Mouse (Mus musculus): ENCODE data around the gene Cd9. TPM values are rescaled to one million over a fixed set of nuclear protein-coding genes. Genes with fewer than 3 reads are reported as not detected.

Gene Cd9
- 10 to 100 TPM; 28.4 to 33.7 TPM for total RNA-seq (2021)
- long read RNA-seq, experiment 1, transcript Cd9-201 (8 exons, 1,228 nt) = major isoform, 52 of 55 reads
- long read RNA-seq, experiment 1, partial matches to known transcripts = 3 of 55 reads
- long read RNA-seq, experiment 1, other reads (novel, unspliced or antisense) = 0 of 55 reads
- long read RNA-seq, experiment 2, transcript Cd9-201 (8 exons, 1,228 nt) = major isoform, 63 of 67 reads
- long read RNA-seq, experiment 2, partial matches to known transcripts = 4 of 67 reads
- long read RNA-seq, experiment 2, other reads (novel, unspliced or antisense) = 0 of 67 reads

DNA sequence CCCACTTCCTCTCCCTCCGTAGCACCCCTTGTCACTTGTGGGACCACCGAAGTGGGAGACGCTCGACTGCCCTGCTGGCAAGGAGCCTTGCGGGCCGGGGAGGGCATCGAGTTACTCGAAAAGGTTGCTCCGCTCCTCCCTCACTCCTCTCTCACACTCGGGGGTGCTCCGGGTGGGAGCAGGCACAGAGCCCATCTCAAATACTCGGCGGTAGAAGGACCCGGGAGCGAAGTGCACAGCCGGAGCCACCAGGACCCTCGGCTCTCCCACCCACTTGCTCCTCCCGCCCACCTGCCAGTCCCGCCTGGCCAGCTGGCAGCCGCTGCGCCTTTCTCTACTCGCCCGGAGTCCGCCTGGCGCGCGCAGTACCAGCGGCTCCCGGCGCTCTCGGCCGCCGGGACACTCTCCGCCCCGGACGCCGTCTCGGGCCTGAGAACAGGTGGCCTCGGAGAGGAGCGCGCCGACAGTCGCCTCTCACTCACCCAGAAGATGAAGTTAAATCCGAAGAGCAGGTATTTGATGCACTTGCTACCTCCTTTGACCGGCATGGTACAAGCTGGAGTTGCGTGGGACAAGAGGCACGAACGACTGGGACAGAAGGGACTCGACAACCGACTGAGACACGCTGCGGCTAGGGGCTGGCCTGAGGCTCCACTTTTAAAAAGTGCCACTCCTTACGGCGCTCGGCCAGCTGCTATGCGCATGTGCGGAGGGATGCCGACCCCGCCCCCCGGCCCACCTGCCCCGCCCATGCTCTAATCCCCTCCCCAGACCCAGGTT, at the start of gene Cd9:
TSS of gene Cd9 (minus strand) at position 700 of the 780 bp plus-strand sequence.
- peak; percentile 71 for DNase-seq

DNA sequence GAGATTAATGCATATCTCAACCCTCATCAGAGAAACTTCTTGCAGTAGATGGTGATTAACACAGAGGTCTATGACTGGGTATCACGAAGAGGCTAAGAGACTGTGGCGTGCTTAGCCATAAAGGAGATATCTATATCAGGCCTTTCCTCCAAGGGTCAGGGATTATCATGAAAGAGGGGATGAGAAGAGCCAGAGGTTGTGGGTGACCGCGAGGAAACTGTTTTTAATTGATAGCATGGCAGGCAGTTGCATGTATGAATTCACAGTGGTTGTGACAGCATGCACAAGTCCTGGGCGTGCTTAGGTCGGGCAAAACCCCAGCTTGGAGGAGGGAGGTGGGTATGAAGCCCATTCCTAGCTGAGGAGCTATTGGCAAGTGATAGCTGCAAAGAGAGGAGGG, 46.7 kb upstream of the Cd9 start:
- DNase-seq = no peak

DNA sequence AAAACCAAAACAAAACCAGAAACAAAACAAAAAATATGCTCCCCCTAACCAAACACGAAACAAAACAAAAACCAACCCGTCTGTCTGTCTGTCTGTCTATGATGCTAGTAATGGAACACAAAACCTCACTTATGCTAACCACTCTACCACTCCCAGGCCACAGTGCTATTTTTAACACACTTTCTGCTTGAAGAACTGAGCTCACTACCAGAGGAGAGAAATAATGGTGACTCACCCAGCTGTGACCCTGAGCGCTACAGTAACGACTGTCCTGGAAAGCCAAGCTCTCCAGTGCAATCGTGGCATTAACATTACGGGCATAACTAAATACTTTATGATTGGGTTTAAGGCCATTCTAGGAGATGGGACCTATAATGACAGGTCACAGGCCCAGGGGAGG, 46.2 kb upstream of the Cd9 start:
- DNase-seq = no peak

DNA sequence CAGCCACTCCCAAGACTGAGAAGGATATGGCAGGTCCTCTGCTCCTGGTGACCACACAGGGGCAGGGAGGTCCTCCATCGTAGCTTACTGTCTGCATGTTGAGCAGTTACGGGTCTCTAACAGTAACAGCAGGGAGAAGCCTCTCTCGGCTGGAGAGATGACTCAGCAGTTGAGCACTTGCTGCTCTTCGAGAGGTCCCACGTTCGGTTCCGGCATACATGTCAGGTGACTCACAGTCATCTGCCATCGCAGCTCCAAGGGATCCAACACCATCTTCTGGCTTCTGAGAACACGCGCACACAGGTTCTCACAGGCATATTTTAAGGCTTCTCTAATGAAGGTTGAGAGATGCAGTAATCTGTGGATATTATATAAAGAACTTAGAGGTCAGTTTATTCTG, 45.6 kb upstream of the Cd9 start:
- no peak for DNase-seq

DNA sequence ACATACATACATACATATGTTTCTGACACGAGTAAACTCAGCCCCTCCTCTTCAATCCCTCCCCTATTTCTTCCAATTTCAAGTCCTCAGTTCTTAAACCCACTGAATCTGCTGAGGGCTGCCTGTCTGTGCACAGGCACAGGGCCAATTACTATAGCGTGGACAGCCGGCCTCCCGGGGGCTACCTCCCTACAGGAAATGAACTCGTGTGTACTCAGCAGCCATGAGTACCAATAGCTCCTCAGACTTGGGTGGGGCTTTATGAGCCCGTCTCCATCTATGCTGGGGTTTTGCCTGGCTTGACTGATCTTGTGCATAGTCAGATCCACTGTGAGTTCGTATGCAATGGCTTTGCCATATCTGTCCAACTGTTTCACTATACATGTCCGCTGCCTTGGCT, 44.8 kb upstream of the Cd9 start:
- no peak for DNase-seq

DNA sequence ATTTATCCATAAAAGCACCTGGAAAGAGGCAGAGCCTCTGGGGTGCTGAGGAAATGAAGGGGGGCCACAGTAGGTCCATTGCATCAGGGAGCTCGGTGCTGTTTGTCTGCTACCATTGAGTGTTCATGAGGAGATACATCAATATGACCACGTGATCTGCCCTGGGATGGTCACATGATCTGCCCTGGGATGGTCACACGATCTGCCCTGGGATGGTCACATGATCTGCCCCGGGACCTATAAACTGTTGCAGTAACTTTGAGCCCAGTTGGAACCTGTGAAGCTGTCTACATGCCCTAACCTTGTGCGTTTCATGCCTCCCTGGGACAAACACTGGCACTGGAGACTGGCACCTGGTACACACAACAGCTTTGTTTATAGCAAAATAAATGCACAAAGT, 43.9 kb upstream of the Cd9 start:
- no peak for DNase-seq

DNA sequence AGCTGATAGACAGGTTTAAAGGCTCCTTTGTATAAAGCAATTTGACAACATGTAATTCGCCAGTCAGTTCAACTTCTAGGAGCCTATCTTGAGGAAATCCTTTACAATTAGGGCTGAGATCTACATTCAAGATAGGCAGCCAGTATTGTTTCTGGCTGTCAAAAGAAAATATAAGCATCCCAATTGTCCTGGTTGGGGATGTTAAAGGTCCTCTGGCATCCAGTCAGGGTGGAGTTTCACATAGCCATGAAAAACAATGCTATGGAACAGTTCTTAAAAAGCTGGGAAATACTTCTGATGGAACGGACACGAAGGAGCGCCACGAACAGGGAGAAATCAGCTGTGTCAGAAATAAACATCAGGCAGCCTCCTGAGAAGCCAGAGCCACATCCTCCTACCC, 40.4 kb upstream of the Cd9 start:
- no peak for DNase-seq

DNA sequence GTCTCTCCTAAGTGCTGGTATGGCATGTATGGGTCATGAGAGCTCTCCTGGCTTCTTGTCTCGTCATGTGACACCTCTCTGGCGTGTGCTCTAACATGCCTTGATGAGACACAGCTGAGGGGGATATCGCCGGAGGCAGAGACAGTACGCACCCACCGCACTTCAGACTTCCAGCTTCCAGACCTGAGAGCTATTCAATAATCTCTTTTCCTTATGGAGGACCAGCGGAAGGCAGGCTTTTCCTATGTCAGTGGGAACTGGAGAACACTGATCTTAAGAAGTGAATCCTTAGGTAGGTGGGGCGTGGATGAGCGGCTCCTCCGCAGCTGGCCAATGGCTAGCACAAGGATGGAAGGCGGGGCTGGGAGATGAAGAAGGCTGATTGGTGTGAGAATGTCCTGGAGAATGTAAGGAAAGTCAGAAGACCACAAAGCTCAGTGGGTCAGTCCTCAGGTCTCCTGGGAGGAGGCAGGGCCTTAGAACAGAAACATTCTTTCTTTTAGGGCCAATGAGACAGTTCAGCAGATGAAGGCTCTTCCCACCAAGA, 38.6 kb upstream of the Cd9 start:
- DNase-seq = no peak

DNA sequence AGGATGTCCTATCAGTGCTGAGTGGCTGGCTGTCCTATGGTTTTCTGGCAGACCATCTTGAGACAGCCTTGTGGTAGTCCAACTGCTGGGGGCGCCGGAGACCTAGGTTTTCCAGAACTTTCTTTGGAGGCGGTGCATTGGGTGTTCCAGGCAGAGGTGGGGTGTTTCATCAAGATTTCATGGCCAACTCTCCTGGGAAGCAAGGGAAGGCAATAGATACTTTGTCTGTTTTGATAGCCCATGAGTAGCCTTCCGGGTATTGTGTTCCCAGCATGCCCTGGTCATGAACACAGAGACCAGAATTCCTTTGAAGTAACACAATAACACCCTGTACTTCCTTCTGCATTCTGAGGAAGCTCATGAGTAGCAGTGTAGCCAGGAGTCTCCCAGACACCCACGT, 34.9 kb upstream of the Cd9 start:
- peak; percentile 36 for DNase-seq

DNA sequence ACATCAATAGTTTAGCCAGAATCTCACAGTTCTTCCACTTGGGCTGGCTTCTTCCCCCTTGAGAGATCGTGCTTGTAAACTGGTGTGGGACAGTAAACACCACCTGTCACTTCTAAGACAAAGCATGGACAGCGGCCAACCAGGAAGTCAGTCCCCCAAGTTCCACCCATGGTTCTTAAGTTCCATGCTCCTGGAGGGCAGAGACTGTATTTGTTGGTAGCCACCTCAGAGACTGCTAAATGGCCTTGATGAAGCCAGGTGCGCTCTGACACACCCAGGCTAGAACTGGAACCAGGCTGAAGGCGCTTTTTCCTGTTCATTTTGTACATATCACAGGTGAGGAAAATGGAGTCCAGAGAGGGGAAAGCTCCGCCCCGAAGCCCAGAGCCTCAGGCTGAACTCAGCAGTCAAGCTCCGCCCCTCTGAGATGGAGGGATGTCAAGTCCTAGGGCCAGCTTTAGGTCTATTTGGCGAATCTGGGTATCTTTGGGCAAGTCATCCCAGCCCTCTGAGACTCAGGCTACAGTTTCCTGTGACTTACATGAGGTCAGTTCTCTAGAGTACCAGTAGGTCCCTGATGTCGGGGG, 34.1 kb upstream of the Cd9 start:
- DNase-seq = no peak

DNA sequence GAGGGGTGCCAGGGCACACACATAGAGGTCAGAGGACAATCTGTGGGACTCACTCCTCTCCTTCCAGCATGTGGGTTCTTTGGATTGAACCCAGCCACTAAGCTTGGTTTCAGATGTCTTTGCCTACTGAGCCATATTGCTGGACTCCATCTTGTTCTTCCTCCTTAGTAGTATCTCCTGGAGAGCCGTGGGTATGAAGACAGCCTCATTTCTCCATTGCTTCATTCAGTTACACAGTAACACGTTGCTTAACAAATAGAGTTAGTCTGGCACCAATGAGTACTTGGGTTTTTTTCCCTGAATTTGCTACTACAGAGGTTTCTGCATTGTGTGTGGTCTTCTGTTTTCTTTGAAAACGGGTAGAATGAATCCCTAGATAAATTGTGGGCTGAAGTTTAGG, 31.5 kb upstream of the Cd9 start:
- no peak for DNase-seq

DNA sequence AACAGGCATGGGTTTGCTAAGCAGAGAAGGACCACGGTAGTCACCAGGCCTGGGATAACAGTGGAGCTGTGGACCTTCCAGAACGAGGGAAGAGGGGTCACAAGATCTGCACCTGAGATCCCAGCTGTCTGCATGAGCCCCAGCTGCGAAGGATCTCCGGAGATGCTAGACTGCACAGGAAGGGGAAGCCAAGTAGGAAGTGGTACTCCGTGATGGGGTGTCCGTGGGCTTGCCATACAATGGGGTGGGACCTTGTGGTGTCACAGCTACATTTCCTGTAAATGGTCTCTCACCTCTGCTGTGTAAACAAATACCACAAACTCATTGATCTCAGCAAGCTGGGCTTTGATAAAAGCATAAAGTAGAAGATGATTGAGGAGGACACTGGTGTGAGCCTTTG, 29.4 kb upstream of the Cd9 start:
- DNase-seq = no peak

DNA sequence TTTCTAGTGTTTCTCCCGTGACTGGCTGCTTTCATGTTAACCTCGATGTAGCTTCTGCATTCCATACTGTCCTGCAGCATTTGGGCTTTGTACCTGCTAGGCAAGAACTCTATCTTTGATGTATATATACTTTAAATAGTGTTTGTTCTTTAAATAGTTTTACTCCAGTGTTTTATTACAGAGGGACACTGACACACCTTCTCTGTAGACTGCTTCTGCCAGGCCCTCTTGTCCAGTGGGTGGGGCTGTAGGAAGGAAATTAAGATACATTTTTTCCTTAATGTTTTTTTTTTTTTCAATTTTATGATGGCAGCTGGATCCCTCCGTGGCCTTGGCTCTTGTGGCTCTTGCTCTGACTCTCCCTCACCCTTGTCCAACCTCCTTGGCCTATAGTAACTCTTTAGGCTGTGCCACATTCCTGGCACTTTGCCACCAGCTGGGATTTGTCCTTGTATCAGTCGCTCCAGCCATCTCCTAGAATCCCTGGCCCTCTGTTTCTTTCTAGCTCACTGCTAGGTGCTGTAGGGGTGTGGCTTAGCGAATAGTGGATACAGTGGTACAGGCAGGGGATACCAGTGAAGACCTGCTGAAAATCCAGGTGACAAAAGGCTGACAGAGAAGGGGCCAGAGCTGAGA, 27.1 kb upstream of the Cd9 start:
- DNase-seq = no peak

DNA sequence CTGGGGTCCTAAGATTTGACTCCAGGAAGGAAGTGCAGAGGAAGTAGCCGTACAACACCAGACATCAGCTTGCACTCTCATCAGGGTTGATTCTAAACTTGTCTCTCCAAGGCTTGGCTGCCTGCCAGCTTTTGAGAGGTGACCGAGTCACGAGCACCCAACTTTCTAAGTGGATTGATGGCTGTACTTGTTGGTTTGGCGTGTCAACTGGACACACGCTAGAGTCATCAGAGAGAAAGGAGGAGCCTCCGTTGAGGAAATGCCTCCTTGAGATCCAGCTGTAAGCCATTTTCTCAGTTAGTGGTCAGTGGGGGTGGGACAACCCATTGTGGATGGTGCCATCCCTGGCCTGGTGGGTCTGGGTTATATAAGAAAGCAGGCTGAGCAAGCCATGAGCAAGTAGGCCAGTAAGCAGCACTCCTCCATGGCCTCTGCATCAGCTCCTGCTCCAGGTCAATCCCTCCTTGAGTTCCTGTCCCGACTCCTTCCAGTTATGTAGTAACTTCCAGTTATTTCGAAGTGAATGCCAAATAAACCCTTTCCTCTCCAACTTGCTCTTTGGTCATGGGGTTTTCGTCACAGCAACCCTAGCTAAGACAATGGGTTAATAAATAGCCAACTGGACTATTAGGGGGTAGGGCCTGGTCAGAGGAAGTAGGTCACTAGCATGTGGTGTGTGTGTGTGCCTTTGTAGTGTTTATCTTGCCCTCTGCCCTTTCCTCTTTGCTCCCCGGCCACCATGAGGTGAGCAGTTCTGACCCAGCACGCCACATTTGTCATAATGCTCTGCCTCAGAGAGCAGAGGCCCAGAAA, 21.1 kb upstream of the Cd9 start:
- peak; percentile 32 for DNase-seq

DNA sequence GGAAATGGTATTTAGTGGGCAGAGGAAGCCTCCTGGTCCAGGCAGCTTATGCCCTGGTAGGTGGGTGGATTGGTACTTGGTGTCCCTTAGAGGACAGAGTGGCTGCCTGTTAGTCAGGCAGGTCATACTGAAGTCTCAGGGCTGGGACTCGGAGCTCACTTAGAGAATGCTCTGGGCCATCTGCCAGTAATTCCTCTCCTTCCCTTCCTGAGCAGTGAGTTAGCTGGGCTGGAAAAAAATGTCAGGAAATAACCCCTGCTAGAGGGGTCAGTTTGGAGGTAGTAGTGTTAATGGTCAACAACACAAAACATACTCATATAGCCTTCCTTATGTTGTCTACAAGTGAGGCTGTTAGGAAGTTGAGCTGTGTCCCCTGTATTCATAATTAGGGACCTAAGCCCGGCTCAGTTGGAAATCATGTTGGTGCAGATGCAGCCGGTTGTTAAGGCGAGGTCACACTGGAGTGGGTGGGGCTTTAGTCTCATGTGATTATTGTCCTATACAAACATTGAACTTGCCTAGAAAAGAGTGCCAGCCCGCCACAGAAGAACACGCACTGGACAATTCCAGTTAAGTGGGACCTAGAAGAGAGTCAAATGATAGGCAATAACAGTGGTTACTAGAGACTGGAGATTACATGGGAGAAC, 18.5 kb upstream of the Cd9 start:
- no peak for DNase-seq

DNA sequence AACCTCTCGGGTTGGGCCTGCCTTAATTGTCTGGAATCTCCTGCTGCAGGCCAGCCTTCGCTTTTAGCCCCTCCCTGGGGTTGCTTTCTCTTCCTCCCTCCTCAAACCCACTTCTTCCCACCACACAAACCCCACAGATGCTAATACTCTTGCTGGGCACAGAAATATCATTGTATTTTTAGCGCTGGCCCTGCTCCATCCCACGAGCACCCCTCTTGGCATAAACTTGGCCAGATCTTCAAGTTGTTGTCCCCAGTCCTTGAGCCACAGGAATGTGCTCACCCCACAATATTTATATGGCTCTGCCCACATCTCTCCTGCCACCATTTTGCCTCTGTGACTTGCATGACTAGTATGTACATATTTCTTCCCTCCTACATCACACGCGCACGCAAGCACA, 16.6 kb upstream of the Cd9 start:
- no peak for DNase-seq

DNA sequence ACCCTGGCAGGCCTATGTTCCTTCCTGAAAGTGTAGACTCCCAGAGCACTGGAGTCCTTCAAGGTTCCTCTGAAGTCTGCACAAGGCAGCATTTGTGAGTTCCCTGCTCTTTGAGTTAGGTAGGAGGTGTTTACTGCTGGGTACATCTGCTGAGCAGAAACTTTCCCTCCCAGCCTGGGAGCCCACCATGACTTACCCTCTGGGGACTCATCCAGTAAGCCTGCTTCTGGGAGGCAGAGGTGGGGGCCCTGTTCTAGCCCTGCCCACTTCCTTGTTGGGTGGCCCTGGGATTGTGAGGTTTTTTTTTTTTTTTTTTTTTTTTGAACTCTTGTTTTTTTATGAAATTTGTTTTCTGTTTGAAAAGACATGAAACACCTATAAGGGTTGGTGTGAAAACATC, 16.1 kb upstream of the Cd9 start:
- no peak for DNase-seq

DNA sequence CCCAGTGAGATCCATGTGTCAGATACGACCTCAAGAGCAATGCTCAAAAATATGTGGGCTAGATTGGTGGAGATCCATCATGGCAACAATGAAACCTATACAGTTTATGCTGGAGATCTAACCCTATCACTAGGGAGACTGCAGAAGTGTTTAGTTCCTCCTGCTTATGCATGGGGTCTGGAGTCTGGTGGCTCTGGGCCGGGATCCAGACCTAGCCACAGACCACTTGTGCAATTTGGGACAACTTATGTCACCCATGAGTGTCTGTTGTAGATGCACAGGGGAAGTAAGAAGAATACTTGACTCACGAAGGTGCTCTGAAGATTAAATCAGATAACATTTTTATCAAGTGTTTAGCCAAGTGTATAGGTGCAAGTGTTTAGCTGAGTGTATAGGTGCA, 15.2 kb upstream of the Cd9 start:
- DNase-seq = no peak

DNA sequence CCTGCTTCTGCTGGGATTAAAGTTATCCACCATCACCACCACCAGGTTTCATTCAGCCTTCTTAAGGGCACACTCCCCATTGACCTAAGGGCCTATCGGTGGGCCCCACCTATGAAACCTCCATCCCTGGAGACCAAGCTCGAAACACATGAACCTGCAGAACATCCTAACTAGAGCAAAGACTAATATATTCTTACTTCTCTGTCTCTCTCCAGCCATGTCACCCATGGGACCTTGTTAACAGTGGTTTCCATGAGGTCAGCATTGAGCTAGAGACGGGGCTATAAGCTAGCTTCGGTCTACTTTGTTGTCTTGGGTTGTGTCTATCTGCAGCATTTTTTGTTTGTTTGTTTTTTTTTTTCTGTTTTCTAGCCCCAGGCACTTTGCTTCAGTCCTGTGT, 11.8 kb upstream of the Cd9 start:
- no peak for DNase-seq

DNA sequence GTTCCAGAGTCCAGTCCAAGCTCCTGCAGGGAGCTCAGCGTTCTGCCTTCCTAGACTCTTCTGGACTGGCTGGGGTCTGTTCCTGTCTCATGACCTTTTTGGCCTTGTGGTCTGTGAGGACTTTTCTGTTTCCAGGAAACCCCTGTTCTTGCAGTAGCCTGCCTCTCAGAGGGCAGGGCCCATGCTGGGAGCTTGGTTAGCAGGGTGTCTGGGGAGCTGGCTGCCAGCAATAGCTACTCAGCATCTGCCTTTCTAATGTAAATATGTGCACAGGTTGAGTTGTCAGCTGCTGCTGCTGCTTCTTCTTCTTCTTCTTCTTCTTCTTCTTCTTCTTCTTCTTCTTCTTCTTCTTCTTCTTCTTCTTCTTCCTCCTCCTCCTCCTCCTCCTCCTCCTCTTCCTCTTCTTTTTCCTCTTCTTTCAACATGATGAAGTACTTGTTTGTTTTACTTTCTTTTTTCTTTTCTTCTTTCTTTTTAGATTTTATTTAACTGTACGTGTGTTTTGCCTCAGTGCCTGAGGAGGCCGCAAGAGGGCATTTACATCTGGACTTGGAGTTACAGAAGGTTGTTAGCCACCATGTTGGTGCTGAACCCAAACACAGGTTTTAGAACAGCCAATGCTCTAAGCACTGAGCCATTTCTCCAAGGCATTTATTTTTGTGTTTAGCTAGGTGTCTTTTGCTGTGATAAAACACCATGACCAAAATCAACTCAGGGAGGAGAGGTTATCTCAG, 10.2 kb upstream of the Cd9 start:
- DNase-seq = no peak

All from gastrocnemius, postnatal 25 days (tissue).